Mouse (Mus musculus) right cerebral cortex, postnatal 4 days (tissue): ENCODE results near the gene Pon1.

Experiments
- DNase-seq: peaks from one replicate; pipeline ENCODE4 v3.0.0-alpha.2; 2022

Pon1 gene

DNA sequence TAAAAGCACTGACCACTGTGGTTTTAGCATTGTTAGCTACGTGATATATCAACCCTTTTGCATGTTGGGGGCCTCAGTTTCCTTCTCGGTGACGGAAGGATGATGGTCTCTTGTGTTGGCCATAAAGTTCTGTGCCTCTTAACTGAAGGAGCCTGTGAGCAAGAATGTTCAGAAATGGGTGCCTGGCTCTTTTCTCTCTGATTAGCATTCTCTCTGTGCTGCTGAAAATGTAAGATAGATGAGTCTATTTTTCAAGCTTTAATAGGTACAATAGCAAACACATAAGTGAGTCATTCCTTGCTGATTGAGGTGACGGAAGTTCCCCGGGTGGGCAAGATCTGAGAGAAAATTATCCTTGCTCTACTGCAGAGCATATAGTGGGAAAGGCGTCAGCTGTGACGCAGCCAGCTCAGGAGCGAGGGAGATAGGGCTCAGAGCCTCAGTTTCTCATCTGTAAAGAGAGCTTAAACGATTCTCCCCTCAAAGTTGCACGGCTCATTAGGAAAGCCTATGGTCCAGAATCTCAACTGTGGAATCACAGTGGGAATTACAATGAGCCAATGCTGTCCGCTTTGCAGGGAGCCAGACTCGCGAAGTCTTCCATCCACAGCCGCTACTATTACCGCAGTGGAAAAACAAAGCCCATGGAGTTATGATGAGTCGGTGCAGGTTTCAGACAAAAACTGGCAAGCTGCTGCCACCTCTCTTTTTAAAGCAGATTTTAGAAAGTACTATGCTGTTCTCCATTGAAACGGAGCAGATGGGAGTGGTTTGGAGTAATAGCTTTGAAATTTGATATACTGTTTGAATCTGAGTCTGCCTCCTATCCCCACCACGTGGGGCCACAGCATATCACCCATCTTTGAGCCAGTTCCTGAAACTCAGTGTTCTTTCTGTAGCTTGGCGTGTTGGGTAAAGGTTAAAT is 15.5 kb downstream of the Pon1 start:
- DNase-seq, result peak; percentile 6

- no peak for DNase-seq
These were observed 19.4 kb downstream of the Pon1 start for GRCm38 (mm10) chr6:5174179-5174812.

GRCm38 (mm10) chr6:5172571-5172970 is 21.2 kb downstream of the Pon1 start:
- no peak for DNase-seq

DNA sequence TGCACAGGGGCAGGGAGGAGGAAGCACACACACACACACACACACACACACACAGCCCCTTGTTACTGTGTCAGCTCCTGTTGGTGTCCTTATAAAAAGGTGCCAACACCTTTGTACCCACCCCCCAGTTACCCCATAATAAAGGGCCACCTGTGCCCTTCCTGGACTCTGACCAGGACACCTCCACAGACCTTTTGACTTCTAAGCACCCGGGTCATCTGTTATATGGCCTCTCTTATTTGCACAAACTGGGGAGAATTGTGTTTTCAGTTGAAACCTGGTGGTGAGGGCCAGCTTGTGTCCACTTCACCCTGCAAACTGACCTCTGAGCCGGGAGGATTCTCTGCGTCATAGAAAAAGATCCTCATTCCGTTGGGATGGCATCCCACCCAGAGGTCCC is 22.3 kb downstream of the Pon1 start:
- no peak for DNase-seq

- no peak for DNase-seq
These were observed 25.6 kb downstream of the Pon1 start for GRCm38 (mm10) chr6:5168158-5168557.

DNA sequence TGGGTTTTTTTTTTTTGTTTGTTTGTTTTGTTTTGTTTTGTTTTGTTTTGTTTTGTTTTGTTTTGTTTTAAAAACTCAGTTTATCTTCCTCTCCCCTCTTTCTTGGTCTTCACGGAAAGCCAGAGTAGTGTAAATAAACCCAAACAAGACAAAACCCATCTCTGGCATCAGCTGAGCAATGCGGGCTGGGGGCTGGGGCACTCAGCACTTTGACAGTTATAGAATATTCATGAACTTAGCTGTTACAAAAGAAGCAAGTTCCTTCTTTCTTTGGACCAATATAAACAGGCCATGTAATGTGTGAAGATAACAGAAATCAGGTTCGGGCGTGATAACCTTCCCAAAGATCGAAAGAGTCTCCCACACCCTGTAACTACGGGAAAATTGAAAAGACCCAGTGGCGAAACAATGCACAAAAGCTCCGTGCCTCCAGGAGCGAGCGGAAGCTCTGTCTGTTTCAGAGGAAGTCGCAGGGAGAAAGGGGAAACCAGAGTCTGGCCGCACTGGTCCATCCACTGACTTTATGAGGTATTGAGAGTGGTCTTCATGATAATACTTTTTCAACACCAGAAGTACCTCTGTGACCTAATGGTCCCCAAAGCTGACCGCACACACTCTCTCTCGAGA is 26.6 kb downstream of the Pon1 start:
- DNase-seq, result no peak

DNA sequence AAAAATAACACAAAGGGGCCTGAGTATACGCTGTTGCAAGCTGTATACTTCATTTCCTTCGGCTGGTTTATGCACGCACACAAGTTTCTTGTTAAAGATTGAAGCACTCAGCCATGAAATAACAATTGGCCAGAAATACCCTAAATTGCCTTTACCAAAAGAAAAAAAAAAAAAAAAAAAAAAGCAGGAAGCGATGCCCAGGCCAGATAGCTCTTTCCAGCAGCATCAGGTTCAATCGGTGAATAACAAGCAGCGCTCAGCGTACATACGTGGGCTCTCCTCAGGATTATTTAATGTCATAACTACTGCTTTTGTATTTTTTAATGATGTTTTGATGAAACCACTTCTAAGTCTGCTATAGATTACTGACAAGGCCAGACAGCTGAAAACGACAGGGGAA is 28.9 kb downstream of the Pon1 start:
- no peak for DNase-seq

DNA sequence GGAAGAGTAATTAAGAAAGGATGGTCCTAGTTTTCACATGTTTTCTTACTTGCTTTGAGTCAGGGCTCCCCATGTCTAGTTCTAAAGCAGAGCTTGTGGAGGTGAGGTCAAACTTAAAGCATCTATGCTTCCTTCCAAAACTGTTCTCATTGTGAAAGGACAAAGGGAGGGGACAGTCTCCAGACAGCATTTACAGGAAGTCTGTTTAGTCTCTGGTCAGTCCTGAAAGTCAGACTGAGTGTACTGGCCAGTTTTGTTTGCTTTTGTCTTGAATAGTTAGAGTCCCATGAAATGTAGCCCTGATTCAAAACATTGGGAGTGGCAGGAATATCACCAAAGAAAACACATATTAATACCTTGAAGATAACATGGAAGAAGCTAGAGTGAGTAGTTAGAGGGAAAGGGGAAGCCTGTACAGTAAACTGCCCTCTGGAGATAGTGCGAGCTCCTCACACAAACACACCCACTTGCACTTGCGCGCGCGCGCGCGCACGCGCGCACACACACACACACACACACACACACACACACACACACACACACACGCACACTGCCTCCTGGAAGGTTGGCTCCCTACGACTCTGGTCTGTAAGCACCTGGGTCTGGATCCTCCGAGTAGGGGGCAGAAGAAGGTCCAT is 30.1 kb downstream of the Pon1 start:
- no peak for DNase-seq

GRCm38 (mm10) chr6:5162052-5162451 is 31.7 kb downstream of the Pon1 start:
- DNase-seq, result no peak

- DNase-seq, result no peak
These were observed 34.4 kb downstream of the Pon1 start for GRCm38 (mm10) chr6:5159385-5159791.

DNA sequence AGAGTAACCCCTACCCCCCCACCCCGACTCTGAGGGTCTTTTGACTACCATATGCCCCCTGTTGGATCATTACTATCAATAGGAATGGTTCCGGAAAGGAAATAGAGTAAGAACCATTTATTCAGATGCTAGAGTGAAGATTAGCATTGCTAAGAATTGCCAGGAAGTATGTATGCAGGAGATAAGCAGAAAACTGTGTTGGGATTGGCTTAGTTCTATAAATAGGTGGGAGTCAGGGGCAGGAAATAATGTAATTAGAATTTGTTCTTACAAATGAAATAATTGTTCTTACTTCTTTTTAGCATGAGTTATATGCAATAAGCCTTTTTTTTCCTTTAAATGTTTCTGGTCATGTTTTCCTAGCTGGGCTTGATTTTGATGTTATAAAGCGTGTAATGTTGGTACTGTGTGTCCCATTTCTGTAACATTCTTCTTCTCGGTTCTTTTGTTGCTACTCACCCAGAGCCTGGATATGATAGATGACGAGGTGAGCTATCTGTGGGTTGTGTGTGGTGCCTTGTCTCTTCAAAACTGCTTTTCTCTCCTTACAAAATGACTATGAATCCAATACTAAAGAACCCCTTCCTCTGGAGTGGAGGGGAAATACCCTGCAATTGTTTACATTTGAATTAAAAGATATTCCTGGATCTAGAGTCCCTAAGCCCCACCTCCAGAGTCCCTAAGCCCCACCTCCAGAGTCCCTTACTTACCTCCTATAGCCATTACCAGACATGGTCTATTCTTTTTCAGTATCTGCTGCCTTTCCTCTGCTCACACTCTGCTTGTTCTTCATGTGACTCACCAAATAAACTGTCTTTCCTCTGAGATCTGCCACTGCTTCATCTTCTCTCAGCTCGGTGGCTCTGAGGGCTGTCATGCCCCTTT is 37.0 kb downstream of the Pon1 start:
- no peak for DNase-seq

- no peak for DNase-seq
These were observed 38.3 kb downstream of the Pon1 start for GRCm38 (mm10) chr6:5155313-5155927.

- no peak for DNase-seq
These were observed 39.0 kb downstream of the Pon1 start for GRCm38 (mm10) chr6:5154786-5155185.

- DNase-seq, result no peak
These were observed 41.6 kb downstream of the Pon1 start for GRCm38 (mm10) chr6:5152185-5152584.

- DNase-seq, result no peak
These were observed 42.6 kb downstream of the Pon1 start for GRCm38 (mm10) chr6:5151171-5151570.

DNA sequence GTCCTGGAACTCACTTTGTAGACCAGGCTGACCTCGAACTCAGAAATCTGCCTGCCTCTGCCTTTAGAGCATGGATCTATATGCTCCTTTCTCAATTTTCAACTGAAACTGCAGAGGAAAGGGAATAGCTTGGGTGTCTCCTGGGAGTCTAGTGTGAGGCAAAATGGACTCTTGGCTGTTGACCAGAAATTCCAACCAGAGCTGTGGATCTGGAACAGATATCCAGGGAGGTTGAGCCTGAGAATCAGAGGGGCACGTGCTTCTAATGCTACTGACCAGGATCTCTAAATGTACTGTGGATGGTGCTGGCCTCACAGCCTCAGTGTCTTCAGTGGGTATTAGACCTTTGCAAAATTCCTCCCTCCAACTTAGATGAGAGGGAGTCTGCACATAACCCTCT is 43.8 kb downstream of the Pon1 start:
- DNase-seq, result no peak

GRCm38 (mm10) chr6:5147488-5148142 is 46.1 kb downstream of the Pon1 start:
- no peak for DNase-seq

DNA sequence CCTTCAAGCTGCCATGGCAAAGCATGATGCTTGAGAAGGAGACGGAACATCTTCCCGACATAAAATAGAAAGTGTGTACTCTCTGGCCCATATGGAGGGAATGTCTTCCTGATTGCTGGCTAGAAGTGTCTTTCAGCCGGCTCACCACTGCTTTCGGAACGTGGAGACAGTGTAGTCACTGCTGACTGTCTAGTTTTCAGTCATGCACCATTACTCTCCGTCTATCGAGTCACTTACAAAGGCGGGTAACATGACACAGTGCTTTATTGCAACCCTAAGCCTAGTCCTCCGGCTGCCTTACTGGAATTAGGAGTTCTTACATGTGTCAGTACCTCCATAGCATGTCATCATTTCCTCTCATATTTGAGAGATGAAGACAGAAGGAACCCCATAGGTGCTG is 54.1 kb downstream of the Pon1 start:
- DNase-seq, result no peak

GRCm38 (mm10) chr6:5138875-5139631 is 54.7 kb downstream of the Pon1 start:
- no peak for DNase-seq

DNA sequence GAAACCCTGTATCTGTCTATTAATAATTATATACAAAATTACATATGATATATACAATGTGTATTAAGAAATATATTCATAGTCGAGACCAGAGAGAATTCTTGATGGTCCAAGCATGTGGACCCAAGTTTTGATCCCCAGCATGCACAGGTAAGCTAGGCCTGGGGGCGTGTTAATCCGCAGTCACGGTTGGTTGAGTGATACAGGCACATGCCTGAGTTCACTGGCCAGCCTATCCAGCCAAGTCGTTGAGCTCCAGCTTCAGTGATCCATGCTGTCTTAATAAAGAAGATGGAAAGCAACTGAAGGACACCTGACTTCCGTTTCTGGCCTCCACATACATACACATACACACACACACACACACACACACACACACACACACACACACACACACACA is 57.7 kb downstream of the Pon1 start:
- no peak for DNase-seq

GRCm38 (mm10) chr6:5134986-5135385 is 58.8 kb downstream of the Pon1 start:
- DNase-seq, result no peak
